Mouse (Mus musculus): ENCODE data around the gene Il1r2. TPM values are rescaled to one million over a fixed set of nuclear protein-coding genes. Genes with fewer than 3 reads are reported as not detected.

The Il1r2 gene
- polyA plus RNA-seq, 1 experiment: 1.2 TPM

GRCm38 (mm10) chr1:40058013-40058412 lies 15.9 kb upstream of the Il1r2 start:
- TF ChIP-seq CTCF (IDR thresholded peaks at IDR 0.05; ENCODE audit: extremely low read depth, insufficient read length, insufficient replicate concordance, low read depth, low read length) (no peak), POLR2A (IDR thresholded peaks at IDR 0.05; ENCODE audit: low read depth, low read length) (no peak)
- Histone ChIP-seq H3K4me1 (ENCODE audit: control insufficient read depth, insufficient read depth, insufficient read length, low read length) (no peaks in the 10 kb centered on the region; the same call in none of the 2 replicates), H3K4me3 (ENCODE audit: low read depth, low read length) (no peak overlapping the region), H3K27ac (ENCODE audit: insufficient read depth, low read depth, low read length) (no peak overlapping the region), H3K27me3 (ENCODE audit: control insufficient read depth, insufficient read depth, low read length) (no peaks in the 10 kb centered on the region), H3K36me3 (ENCODE audit: control insufficient read depth, insufficient read depth, low read length) (no peaks in the 10 kb centered on the region)
- 54% methylated on average over 11 of the region's 11 CpGs for WGBS

GRCm38 (mm10) chr1:40059122-40059774 lies 14.6 kb upstream of the Il1r2 start:
- Histone ChIP-seq H3K27ac (ENCODE audit: insufficient read depth, low read depth, low read length) (no peak overlapping the region), H3K36me3 (ENCODE audit: control insufficient read depth, insufficient read depth, low read length) (no peaks in the 10 kb centered on the region), H3K27me3 (ENCODE audit: control insufficient read depth, insufficient read depth, low read length) (no peaks in the 10 kb centered on the region), H3K4me1 (ENCODE audit: control insufficient read depth, insufficient read depth, insufficient read length, low read length) (no peaks in the 10 kb centered on the region; the same call in none of the 2 replicates), H3K4me3 (ENCODE audit: low read depth, low read length) (no peak overlapping the region)
- TF ChIP-seq POLR2A (IDR thresholded peaks at IDR 0.05; ENCODE audit: low read depth, low read length): no peak
- no peak for TF ChIP-seq CTCF (IDR thresholded peaks at IDR 0.05; ENCODE audit: extremely low read depth, insufficient read length, insufficient replicate concordance, low read depth, low read length)
- 65% methylated on average over 4 of the region's 4 CpGs for WGBS

GRCm38 (mm10) chr1:40061359-40061758 lies 12.5 kb upstream of the Il1r2 start:
- H3K4me1 ChIP-seq (ENCODE audit: control insufficient read depth, insufficient read depth, insufficient read length, low read length): no peaks in the 10 kb centered on the region; the same call in 1 of the 2 replicates
- no peak for TF ChIP-seq CTCF (IDR thresholded peaks at IDR 0.05; ENCODE audit: extremely low read depth, insufficient read length, insufficient replicate concordance, low read depth, low read length)
- no peak for TF ChIP-seq POLR2A (IDR thresholded peaks at IDR 0.05; ENCODE audit: low read depth, low read length)
- no peak overlapping the region for H3K4me3 ChIP-seq (ENCODE audit: low read depth, low read length)
- no peak overlapping the region for H3K27ac ChIP-seq (ENCODE audit: insufficient read depth, low read depth, low read length)
- 73% methylated on average over 9 of the region's 9 CpGs for WGBS
- H3K36me3 ChIP-seq (ENCODE audit: control insufficient read depth, insufficient read depth, low read length): no peaks in the 10 kb centered on the region
- H3K27me3 ChIP-seq (ENCODE audit: control insufficient read depth, insufficient read depth, low read length): no peaks in the 10 kb centered on the region

GRCm38 (mm10) chr1:40063409-40063808 lies 10.5 kb upstream of the Il1r2 start:
- 46% methylated on average over 4 of the region's 4 CpGs for WGBS
- no peaks in the 10 kb centered on the region for H3K36me3 ChIP-seq (ENCODE audit: control insufficient read depth, insufficient read depth, low read length)
- no peaks in the 10 kb centered on the region for H3K27me3 ChIP-seq (ENCODE audit: control insufficient read depth, insufficient read depth, low read length)
- TF ChIP-seq CTCF (IDR thresholded peaks at IDR 0.05; ENCODE audit: extremely low read depth, insufficient read length, insufficient replicate concordance, low read depth, low read length): no peak
- no peak for TF ChIP-seq POLR2A (IDR thresholded peaks at IDR 0.05; ENCODE audit: low read depth, low read length)
- H3K27ac ChIP-seq (ENCODE audit: insufficient read depth, low read depth, low read length): no peak overlapping the region
- no peaks in the 10 kb centered on the region; the same call in 1 of the 2 replicates for H3K4me1 ChIP-seq (ENCODE audit: control insufficient read depth, insufficient read depth, insufficient read length, low read length)
- H3K4me3 ChIP-seq (ENCODE audit: low read depth, low read length): no peak overlapping the region

- TF ChIP-seq CTCF (IDR thresholded peaks at IDR 0.05; ENCODE audit: extremely low read depth, insufficient read length, insufficient replicate concordance, low read depth, low read length) (no peak), POLR2A (IDR thresholded peaks at IDR 0.05; ENCODE audit: low read depth, low read length) (no peak)
- H3K4me1 ChIP-seq (ENCODE audit: control insufficient read depth, insufficient read depth, insufficient read length, low read length): no peaks in the 10 kb centered on the region
- H3K36me3 ChIP-seq (ENCODE audit: control insufficient read depth, insufficient read depth, low read length): no peaks in the 10 kb centered on the region
- no peak overlapping the region for H3K4me3 ChIP-seq (ENCODE audit: low read depth, low read length)
- no peak overlapping the region for H3K27ac ChIP-seq (ENCODE audit: insufficient read depth, low read depth, low read length)
- no peaks in the 10 kb centered on the region for H3K27me3 ChIP-seq (ENCODE audit: control insufficient read depth, insufficient read depth, low read length)
- 86% methylated on average over 8 of the region's 8 CpGs for WGBS
These were observed 9.4 kb upstream of the Il1r2 start for GRCm38 (mm10) chr1:40064508-40064907.

- H3K27me3 ChIP-seq (ENCODE audit: control insufficient read depth, insufficient read depth, low read length): no peaks in the 10 kb centered on the region
- no peak for TF ChIP-seq CTCF (IDR thresholded peaks at IDR 0.05; ENCODE audit: extremely low read depth, insufficient read length, insufficient replicate concordance, low read depth, low read length)
- no peaks in the 10 kb centered on the region for H3K36me3 ChIP-seq (ENCODE audit: control insufficient read depth, insufficient read depth, low read length)
- no peaks in the 10 kb centered on the region for H3K4me1 ChIP-seq (ENCODE audit: control insufficient read depth, insufficient read depth, insufficient read length, low read length)
- H3K4me3 ChIP-seq (ENCODE audit: low read depth, low read length): no peak overlapping the region
- H3K27ac ChIP-seq (ENCODE audit: insufficient read depth, low read depth, low read length): no peak overlapping the region
- 77% methylated on average over 4 of the region's 4 CpGs for WGBS
These were observed 1.3 kb upstream of the Il1r2 start for GRCm38 (mm10) chr1:40072558-40072957.

GRCm38 (mm10) chr1:40077328-40077727 lies 3.4 kb downstream of the Il1r2 start:
- no peaks in the 10 kb centered on the region for H3K36me3 ChIP-seq (ENCODE audit: control insufficient read depth, insufficient read depth, low read length)
- TF ChIP-seq CTCF (IDR thresholded peaks at IDR 0.05; ENCODE audit: extremely low read depth, insufficient read length, insufficient replicate concordance, low read depth, low read length) (no peak), POLR2A (IDR thresholded peaks at IDR 0.05; ENCODE audit: low read depth, low read length) (no peak)
- no peak overlapping the region for H3K4me3 ChIP-seq (ENCODE audit: low read depth, low read length)
- no peak overlapping the region for H3K27ac ChIP-seq (ENCODE audit: insufficient read depth, low read depth, low read length)
- H3K27me3 ChIP-seq (ENCODE audit: control insufficient read depth, insufficient read depth, low read length): no peaks in the 10 kb centered on the region
- H3K4me1 ChIP-seq (ENCODE audit: control insufficient read depth, insufficient read depth, insufficient read length, low read length): no peaks in the 10 kb centered on the region
- WGBS: 92% methylated on average over 2 of the region's 2 CpGs
